Mouse (Mus musculus) lung, adult 2 months (tissue): ENCODE measurements around the gene Ak7. TPM values are rescaled to one million over a fixed set of nuclear protein-coding genes. Genes with fewer than 3 reads are reported as not detected.

Experiments used
- DNase-seq: peaks from one replicate; pipeline ENCODE4 v3.0.0; 2022
- H3K4me1 ChIP-seq: fragments of 200-500 bp; 2 replicates; pipeline ENCODE4 v1.6.1; 2011; ENCODE audit warnings: low read length; ENCODE audit not compliant: control insufficient read depth, insufficient read depth
- H3K4me3 ChIP-seq: fragments of 200-500 bp; replicated peaks from 2 replicates; pipeline ENCODE3; 2011; ENCODE audit warnings: low read depth, mild to moderate bottlenecking, control low read depth, low read length; ENCODE audit errors: extremely low read depth
- CTCF ChIP-seq: fragments of 200-500 bp; IDR thresholded peaks from 2 replicates; pipeline ENCODE4 v1.5.1; 2011; ENCODE audit warnings: mild to moderate bottlenecking, low read length, control low read depth; ENCODE audit not compliant: insufficient read depth
- POLR2A ChIP-seq: fragments of 200-500 bp; IDR thresholded peaks from 2 replicates; pipeline ENCODE4 v1.6.1; 2011; ENCODE audit warnings: low read depth, mild to moderate bottlenecking, control low read depth, low read length, borderline replicate concordance; ENCODE audit errors: extremely low read depth
- WGBS: fragments of 180-500 bp; shearing (Covaris S2); methylation state at CpG from one replicate; pipeline ENCODE4 v1.1.7; 2018; 5-methylcytosine and 5-hydroxymethylcytosine counted together
- polyA plus RNA-seq: library from polyadenylated mRNA; depleted of rRNA; stranded (reverse); fragments of >200 nt; gene quantifications from 2 replicates; pipeline ENCODE4 v1.2.3, GENCODE M21; 2012

Gene Ak7
- polyA plus RNA-seq, 1 experiment = 7.1 TPM

GRCm38 (mm10) chr12:105689435-105689834 lies 16.3 kb upstream of the Ak7 start:
- DNase-seq = no peak
- 90% methylated on average over 13 of the region's 13 CpGs for WGBS
- Histone ChIP-seq H3K4me1 (peaks cover 3% of the 10 kb centered on the region; the same call in 1 of the 2 replicates), H3K4me3 (no peak overlapping the region)
- no peak for TF ChIP-seq CTCF
- TF ChIP-seq POLR2A = no peak

- H3K4me1 ChIP-seq = no peaks in the 10 kb centered on the region
- no peak for DNase-seq
- 87% methylated on average over 2 of the region's 2 CpGs for whole genome bisulfite sequencing
- no peak overlapping the region for H3K4me3 ChIP-seq
- TF ChIP-seq CTCF = no peak
- no peak for TF ChIP-seq POLR2A
These were observed 11.8 kb upstream of the Ak7 start for GRCm38 (mm10) chr12:105694021-105694420.

- TF ChIP-seq CTCF (no peak), POLR2A (no peak)
- WGBS = 83% methylated on average over 7 of the region's 7 CpGs
- no peak overlapping the region for H3K4me3 ChIP-seq
- no peak for DNase-seq
- H3K4me1 ChIP-seq = no peaks in the 10 kb centered on the region
These were observed 9.9 kb upstream of the Ak7 start for GRCm38 (mm10) chr12:105695848-105696247.

- DNase-seq = no peak
These were observed 8.5 kb upstream of the Ak7 start for GRCm38 (mm10) chr12:105697104-105697780.

GRCm38 (mm10) chr12:105700433-105700832 lies 5.3 kb upstream of the Ak7 start:
- Histone ChIP-seq H3K4me3 (no peak overlapping the region), H3K4me1 (peaks cover 1% of the 10 kb centered on the region; the same call in 1 of the 2 replicates)
- WGBS = 91% methylated on average over 12 of the region's 12 CpGs
- no peak for TF ChIP-seq POLR2A
- DNase-seq = no peak

More at GRCm38 (mm10) chr12:105697104-105697780, 8.5 kb upstream of the Ak7 start:
- H3K4me3 ChIP-seq = no peak overlapping the region
- H3K4me1 ChIP-seq = no peaks in the 10 kb centered on the region
- 88% methylated on average over 8 of the region's 8 CpGs for WGBS
- TF ChIP-seq CTCF = no peak
- no peak for TF ChIP-seq POLR2A

GRCm38 (mm10) chr12:105718616-105719015 lies 12.8 kb downstream of the Ak7 start:
- no peak for DNase-seq
- TF ChIP-seq POLR2A (no peak), CTCF (no peak)

GRCm38 (mm10) chr12:105720196-105720595 lies 14.4 kb downstream of the Ak7 start:
- WGBS = 53% methylated on average over 3 of the region's 3 CpGs
- no peaks in the 10 kb centered on the region for H3K4me1 ChIP-seq
- H3K4me3 ChIP-seq = no peak overlapping the region
- DNase-seq = no peak
- TF ChIP-seq POLR2A = no peak
- no peak for TF ChIP-seq CTCF

More at GRCm38 (mm10) chr12:105718616-105719015, 12.8 kb downstream of the Ak7 start:
- WGBS = 65% methylated on average over 17 of the region's 17 CpGs
- no peak overlapping the region for H3K4me3 ChIP-seq
- H3K4me1 ChIP-seq = no peaks in the 10 kb centered on the region

- DNase-seq = no peak
- WGBS = 44% methylated on average over 14 of the region's 14 CpGs
- H3K4me1 ChIP-seq = no peaks in the 10 kb centered on the region
- no peak for TF ChIP-seq POLR2A
- TF ChIP-seq CTCF = no peak
- no peak overlapping the region for H3K4me3 ChIP-seq
These were observed 15.8 kb downstream of the Ak7 start for GRCm38 (mm10) chr12:105721452-105722132.

- Histone ChIP-seq H3K4me3 (no peak overlapping the region), H3K4me1 (no peaks in the 10 kb centered on the region)
- WGBS = 4% methylated on average over 5 of the region's 5 CpGs
- DNase-seq = no peak
- peak; percentile 42; the same call in 1 of the 2 replicates for TF ChIP-seq CTCF
- no peak for TF ChIP-seq POLR2A
These were observed 16.9 kb downstream of the Ak7 start for GRCm38 (mm10) chr12:105722657-105723056.

GRCm38 (mm10) chr12:105724616-105725015 lies 18.8 kb downstream of the Ak7 start:
- WGBS = 32% methylated on average over 1 of the region's 1 CpGs
- no peak for DNase-seq
- TF ChIP-seq CTCF (no peak), POLR2A (no peak)

More at GRCm38 (mm10) chr12:105724616-105725015, 18.8 kb downstream of the Ak7 start:
- Histone ChIP-seq H3K4me3 (no peak overlapping the region), H3K4me1 (no peaks in the 10 kb centered on the region)
